Mouse (Mus musculus) layer of hippocampus, postnatal 10 days (tissue): ENCODE measurements at regions not wholly inside any gene's neighbourhood (a gene's known extent, or its start where the extent isn't known, plus 50 kb on each side); places are given as distances from the start of the nearest gene placed in this dataset.

Experiments
- DNase-seq, 2 experiments: peaks; one replicate each; pipeline ENCODE4 v3.0.0; 2021; ENCODE audit warnings: low spot score in 2 of 2

- no peak for DNase-seq
These were observed 86.0 kb upstream of the Xpo1 start for GRCm38 (mm10) chr11:23169742-23170428.

GRCm38 (mm10) chr11:23170813-23171212 is 85.0 kb upstream of the Xpo1 start:
- DNase-seq: no peak

GRCm38 (mm10) chr11:23171760-23172159 is 84.1 kb upstream of the Xpo1 start:
- DNase-seq: no peak

- no peak for DNase-seq
These were observed 74.2 kb upstream of the Xpo1 start for GRCm38 (mm10) chr11:23181647-23182046.

DNA sequence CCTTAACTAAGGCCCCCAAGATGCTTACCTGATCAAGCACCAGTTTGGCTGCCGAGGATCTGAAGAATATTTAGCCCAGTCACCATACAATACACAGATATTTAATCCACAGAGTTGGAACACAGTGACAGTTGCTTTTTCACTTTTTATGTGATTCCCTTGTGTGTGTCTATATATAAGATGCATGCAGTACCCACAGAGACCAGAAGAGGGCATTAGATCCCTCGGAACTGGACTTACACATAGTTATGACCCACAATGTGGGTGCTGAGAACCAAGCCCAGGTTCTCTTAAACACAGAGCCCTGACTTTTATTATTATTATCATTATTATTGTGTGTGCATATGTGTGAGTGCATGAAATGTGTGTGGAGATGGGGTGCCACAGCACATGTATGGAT is 70.6 kb upstream of the Xpo1 start:
- DNase-seq: no peak

DNA sequence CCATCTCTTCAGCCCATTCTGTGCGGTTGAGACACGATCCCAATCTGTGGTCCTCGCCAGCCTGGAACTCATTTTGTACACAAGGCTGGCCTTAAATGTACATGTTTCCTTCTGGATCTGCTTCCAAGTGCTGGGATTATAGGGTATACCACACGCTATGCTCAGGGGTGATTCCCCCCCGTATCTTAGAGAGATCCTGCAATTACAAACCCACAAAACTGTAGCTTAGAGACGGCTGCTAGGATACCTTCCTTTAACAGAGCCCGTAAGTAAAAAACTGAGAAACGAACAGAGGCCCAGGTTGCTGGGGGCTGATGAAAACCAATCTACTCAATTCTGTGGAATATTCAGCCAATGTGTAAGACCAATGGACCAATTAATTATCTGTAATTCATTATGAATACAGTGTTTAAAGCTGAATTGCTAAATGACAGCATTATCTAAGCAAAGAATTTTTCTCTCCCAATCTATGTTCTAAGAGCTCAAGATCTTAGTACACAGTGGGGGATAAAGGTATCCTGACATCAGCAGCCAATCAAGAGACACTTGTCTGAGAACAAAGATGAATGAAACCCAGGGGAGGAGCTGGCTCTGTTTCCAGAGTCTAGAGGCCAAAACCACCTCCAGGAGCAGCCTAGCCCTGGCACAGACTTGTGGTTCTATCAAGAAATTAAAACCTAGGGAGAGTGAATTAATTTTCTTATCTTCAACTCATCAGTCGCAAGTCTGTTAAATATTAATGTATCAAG is 54.0 kb upstream of the Xpo1 start:
- DNase-seq: peak; percentile 9 to 16

GRCm38 (mm10) chr11:23203566-23203965 is 52.3 kb upstream of the Xpo1 start:
- DNase-seq: no peak

- no peak for DNase-seq
These were observed 51.8 kb upstream of the Xpo1 start for GRCm38 (mm10) chr11:23204041-23204440.
